Mouse (Mus musculus) CD8-positive naive resting alpha-beta T cell, adult 2 months (primary cell): ENCODE data around the gene Fancd2os.

Source experiments
- DNase-seq, 2 experiments: peaks; one replicate each; pipeline ENCODE4 v3.0.0; 2022; ENCODE audit warnings: low read depth in 2 of 2, low spot score in 2 of 2

Fancd2os gene

DNA sequence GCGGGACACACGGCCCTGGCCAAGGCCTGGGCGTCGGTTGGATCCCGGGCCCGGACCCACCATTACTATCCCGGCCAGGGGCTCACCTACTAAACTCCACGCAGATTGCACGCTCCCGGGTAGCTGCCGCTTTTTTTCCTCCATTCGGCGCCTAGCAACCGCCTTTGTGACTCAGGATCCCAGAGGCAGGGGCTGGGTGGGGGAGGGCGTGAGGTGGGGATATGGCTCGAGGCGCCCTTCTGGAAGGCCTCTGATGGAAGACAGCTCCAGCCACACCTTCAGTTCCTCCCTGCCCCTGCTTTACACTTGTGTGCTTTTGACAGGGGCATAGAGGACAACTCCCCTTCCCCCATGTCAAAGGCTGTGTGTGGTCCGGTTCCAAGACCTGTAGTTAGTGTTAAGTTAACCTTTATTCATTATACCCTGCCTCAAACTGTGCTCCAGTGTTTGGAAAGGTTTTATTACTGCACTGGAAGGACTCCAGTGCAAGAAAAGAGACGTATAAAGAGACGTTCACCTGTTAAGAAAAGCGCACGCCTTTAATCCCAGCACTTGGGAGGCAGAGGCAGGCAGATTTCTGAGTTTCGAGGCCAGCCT lies at the start of gene Fancd2os:
Gene Fancd2os, minus strand, starts transcription at position 173 of the 597 bp plus-strand sequence.
- DNase-seq, result no peak

GRCm38 (mm10) chr6:113650197-113650640 lies 49.7 kb upstream of the Fancd2os start:
- no peak for DNase-seq

- no peak for DNase-seq
These were observed 49.1 kb upstream of the Fancd2os start for GRCm38 (mm10) chr6:113649346-113650196.

DNA sequence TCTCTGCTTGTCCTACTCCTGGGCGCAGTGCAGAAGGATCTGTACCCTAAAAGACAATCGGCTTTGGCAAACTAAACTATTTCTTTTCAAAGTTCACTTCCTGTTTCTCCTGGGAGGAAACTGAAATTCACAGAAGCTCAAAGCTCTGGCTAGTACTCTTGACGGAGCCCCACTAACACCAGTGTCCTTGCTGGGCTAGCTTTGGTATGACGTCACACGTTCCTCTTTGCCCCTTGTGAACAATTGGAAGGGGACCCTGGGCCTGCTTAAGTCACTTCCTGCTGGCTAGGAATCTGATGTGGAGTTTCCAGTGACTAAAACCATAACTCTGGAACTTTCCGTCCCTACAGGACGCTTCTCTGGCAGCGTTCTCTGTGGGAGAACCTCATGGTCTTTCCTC lies 44.3 kb upstream of the Fancd2os start:
- no peak for DNase-seq

DNA sequence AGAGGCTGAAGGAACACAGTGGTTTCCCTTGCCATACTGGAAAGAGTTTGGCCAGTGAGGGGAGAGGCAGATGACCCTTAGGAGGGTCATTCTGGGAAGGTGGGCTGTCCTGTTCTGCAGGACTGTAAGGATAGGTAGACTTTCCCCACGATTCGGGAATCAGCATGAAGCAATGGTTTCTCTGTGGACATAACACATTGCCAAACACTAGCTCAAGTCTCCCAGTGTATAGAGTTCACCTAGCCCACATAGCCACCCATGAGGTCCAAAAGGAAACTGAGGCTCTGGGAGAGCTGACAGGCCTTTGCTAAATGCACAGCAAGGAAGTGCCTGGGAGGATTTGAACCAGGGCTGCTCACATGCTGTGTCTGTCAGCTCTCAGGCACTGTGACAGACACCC lies 43.5 kb upstream of the Fancd2os start:
- DNase-seq, result no peak

GRCm38 (mm10) chr6:113643021-113643420 lies 42.5 kb upstream of the Fancd2os start:
- DNase-seq, result no peak

DNA sequence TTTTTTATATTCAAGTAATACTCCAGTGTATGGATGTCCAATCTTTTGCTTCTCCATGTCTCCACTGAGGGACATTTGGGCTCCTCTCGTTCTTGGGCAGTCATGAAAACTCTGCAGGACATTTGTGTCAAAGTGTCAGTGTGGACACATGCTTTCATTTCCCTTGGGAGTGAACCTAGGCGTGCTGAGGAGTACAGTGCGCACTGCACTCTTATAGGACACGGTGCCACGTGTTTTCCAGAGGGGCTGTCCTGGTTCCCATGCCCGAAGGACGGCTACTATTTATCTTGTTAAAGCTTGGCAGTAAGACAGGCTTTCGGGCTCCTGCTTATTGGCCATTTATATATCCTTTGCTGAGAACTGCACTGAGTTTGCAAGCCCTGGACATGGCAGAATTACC lies 42.1 kb upstream of the Fancd2os start:
- DNase-seq, result no peak

DNA sequence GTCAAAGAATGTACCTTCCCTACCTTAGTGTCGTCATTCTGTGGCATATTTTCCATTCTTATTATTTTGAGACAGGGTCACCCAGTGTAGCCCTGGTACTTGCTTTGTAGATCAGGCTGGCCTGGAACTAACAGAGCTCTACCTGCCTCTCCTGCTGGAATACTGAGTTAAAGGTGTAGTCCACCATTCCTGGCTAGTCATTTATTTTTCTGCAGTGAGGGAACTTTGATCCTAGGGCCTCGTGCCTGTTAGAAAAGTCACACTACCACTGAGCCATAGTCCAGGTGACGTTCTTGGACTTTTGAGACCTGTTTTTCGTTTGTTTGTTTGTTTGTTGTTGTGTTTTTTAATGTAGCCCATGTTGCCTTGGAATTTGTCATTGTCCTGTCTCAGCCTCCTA lies 38.7 kb upstream of the Fancd2os start:
- no peak for DNase-seq

DNA sequence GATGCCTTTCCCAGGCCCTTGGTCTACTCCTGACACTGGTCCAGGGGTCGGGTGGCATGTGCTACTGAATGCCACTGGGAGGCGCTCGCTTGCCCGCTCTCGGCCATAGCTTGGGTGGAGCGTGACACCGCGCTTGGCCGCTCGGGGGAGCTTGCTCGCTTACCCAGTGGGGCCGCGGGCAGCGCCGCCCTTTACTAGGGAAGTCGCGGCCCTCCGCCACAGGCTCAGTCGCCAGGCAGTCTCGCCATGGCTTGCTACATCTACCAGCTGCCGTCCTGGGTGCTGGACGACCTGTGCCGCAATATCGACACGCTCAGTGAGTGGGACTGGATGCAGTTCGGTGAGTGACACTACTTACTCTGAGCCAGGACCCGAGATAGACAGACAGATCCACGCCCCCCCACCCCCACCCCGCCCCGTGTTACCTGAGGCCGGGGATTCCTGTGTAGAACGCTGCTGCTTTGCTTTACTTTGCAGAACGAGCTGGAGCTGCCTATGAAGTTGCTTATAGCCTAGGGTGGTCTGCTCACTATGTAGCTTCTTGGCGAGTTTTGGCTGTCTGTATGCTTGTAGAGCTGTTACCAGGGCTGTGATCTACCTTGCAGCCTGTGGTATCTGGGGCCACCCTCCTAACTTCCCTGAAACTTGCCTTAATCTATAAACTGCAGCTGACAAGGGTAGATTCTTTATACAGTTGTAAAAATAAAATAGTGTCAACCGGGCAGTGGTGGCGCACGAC lies 38.0 kb upstream of the Fancd2os start, which contains the start of gene Irak2:
Gene Irak2, plus strand, starts transcription at position 166 of the 739 bp plus-strand sequence.
- peak; percentile 94 to 95 for DNase-seq

- no peak for DNase-seq
These were observed 32.3 kb upstream of the Fancd2os start for GRCm38 (mm10) chr6:113632863-113633262.

- no peak for DNase-seq
These were observed 29.8 kb upstream of the Fancd2os start for GRCm38 (mm10) chr6:113630322-113630721.

DNA sequence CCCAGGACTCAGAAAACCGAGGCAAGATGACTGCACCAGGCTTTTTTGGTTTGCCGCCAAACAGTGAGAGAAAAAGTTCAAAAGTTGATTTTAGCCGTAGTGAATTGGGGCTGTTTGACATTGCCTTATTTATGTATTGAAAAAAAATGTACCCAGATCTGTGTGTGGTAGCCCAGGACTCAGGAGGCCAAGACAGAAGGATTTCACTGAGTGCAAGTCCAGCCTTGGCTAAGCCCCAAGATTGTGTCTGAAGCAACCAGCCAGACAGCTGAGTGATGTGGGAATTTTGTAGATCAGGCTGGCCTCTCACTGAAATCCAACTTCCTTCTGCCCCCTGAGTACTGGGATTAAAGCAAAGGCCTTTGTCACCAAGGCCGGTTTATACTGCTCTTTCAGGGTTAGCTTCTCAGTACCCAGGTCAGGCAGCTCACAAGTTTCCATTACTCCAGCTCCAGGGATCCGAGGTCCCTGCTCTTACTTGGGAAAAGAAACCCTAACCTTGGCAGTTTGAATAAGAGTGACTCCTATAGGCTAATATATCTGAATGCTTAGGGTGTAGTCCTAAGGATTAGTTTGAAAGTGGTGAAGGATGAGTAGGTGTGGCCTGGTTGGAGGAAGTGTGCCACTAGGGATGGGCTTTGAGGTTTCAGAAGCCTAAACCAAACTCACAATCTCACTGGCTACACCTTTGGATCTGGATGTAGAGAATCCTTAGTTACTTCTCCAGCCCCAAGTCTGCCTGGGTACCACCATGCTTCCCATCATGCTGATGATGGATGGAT lies 24.7 kb upstream of the Fancd2os start:
- no peak for DNase-seq

DNA sequence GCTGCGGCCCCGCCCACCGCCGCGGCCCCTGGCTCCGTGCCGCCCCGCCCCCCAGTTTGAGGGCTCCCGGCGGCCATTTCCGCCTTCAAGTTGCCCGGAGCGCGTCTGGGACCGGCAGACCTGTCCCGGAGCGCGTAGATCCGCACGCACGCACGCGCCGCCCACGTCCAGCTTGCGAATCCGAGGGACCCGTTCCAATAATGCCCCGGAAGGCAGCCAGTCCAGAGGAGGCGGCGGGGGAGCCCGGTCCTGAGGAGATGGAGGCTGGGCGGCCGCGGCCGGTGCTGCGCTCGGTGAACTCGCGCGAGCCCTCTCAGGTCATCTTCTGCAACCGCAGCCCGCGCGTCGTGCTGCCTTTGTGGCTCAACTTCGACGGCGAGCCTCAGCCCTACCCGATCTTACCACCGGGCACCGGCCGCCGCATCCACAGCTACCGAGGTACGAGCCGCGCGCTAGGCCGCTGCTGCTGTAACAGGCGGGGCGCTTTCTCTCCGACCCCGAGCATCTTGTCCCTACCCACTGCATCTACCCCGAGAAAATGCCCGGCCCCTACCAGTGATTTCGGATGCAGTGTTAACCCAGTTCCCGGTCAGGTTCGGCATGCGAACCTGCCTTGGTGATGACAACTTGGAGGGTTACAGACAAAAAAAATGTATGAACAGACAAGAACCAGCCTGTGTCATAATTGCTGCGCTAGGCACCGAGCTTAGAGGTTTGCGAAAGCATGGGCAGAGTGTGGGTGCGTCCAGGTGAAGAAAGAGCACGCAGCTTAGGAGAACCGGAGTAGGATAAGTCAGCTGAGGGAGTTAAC lies 23.6 kb upstream of the Fancd2os start, which contains the start of gene Vhl:
Gene Vhl, plus strand, starts transcription at position 19 of the 811 bp plus-strand sequence.
- DNase-seq, result peak; percentile 61 to 71

GRCm38 (mm10) chr6:113623386-113623785 lies 22.9 kb upstream of the Fancd2os start:
- DNase-seq, result no peak

DNA sequence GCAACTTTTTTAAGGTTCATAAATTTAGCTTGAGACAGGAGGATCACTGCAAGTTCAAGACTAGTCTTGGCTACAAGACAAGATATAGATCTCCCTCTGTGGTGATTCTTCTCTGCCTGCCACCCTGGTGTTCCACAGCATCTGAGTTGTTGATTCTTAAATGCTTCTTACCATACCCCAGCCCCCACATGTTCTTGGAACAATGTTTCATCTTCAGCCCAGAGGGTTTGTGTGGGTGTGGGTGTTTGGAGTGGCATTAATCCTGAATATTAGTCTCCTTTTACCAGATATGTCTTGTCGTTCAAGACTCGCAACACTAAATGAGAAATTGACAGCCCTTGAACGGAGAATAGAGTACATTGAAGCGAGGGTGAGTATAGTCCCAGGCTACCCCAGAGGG lies 15.0 kb upstream of the Fancd2os start:
- no peak for DNase-seq

DNA sequence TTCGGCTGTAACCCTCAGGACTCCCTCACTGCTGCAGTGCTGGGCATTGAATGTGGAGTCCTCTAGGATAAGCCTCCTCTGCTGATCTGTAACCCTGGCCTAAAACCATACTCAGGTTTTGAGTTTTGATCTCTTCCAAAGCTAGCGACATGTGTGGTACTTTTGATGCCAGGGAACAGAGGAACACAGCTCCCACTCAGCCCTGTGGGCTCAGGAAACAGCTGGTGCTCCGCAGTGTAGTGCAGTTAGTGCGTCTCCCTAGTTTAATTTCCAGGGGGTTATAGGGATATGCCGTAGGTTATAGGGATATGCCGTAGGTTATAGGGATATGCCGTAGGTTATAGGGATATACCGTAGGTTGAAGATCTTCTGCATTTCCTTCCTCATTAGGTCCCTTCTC lies 14.5 kb upstream of the Fancd2os start:
- DNase-seq, result no peak

DNA sequence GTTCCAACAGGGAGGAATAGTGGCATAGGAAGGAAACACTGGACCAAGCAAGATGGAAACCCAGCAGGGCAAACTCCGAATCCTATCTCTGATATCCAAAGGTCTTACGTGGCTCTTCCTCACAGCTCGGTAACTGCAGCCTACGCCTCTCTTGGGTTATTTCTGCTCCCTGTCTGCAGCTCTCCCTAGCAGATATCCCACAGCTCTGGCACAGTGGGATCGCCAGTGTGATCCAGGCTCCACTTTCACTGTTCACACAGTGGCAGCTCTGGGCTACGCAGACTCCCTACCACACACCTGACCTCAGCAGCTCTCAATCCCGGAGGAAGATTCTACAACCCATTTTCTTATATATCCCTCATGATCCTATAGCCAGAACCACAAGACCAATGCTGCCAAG lies 13.6 kb upstream of the Fancd2os start:
- no peak for DNase-seq

DNA sequence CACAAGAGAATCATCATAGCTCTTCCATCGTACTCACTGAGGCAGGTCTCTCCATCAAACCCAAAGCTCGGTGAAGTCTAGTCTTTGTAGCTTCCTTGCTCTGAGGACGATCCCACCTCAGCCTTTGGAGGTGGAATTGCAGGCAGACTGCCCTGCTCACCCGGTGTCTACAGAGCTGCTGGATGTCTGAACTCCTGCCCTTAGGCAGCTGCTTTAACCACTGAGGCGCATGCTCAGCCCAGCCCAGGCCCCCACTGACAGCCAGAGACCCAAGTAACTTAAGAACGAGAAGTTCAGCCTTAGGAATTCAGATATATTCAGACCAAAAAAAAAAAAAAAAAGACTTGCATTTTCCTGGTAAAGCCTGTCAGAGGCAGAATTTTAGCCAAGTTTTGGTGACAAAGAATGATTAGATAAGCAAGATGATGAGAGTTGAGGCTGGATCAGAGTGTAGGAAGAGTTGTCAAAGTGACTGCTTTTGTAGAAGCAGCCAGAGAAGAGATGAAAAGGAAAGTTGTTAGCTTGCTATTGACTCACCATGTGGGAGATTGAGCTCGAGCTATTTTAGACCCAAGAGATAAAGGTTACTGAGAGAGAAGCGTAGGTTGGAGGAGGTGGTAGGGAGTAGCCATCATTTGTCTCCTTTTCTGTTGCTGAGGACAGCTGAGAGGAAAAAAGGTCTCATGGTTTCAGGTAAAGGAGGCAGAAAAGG lies 11.9 kb upstream of the Fancd2os start:
- DNase-seq, result no peak

DNA sequence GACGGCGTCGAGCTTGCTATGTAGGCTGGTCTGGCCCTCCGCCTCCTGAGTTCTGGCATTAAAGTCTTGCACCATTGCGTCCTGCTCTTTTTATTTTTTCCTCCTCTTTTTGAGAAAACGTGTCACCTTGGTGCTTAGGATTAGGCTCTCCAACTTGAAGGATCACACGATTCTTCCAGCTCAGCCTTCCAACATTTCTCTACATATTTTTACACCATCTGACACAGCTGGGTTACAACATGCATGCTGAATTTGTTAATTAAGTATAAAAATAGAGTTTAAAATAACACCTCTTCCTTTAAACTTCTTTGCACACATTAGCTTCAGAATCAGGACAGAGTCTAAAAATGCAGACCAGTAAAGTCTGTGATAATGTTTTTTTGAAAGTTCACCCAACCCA lies 8.8 kb upstream of the Fancd2os start:
- no peak for DNase-seq
